Mouse (Mus musculus): ENCODE measurements around the gene Brd7.

GRCm38 (mm10) chr8:88317341-88317740 is 44.7 kb downstream of the Brd7 start:
- TF ChIP-seq NANOG (IDR thresholded peaks at IDR 0.05; ENCODE audit: borderline replicate concordance, low read length) (no peak), CTCF (conservative IDR thresholded peaks at IDR 0.05; ENCODE audit: low read length) (no peak)
